Mouse (Mus musculus) small intestine, adult 2 months (tissue): ENCODE measurements around the gene Rps6ka3. TPM values are rescaled to one million over a fixed set of nuclear protein-coding genes. Genes with fewer than 3 reads are reported as not detected.

Experiments used
- H3K27ac ChIP-seq: fragments of 200-500 bp; 2 replicates; pipeline ENCODE4 v1.5.1; 2012; ENCODE audit warnings: low read depth, low read length, control low read depth, inconsistent platforms; ENCODE audit not compliant: insufficient read depth
- H3K27me3 ChIP-seq: fragments of 200-500 bp; 2 replicates; pipeline ENCODE4 v1.6.1; 2012; ENCODE audit warnings: mild to moderate bottlenecking, moderate library complexity, low read length, inconsistent platforms; ENCODE audit not compliant: control insufficient read depth, insufficient read depth
- H3K36me3 ChIP-seq: fragments of 200-500 bp; 2 replicates; pipeline ENCODE4 v1.6.1; 2012; ENCODE audit warnings: mild to moderate bottlenecking, low read length, control low read depth, inconsistent platforms; ENCODE audit not compliant: control insufficient read depth, insufficient read depth
- H3K4me1 ChIP-seq: fragments of 200-500 bp; 2 replicates; pipeline ENCODE4 v1.6.1; 2012; ENCODE audit warnings: low read length, inconsistent platforms, mixed read lengths; ENCODE audit not compliant: control insufficient read depth, insufficient read depth, insufficient read length
- H3K4me3 ChIP-seq: fragments of 200-500 bp; 2 replicates; pipeline ENCODE4 v1.5.1; 2012; ENCODE audit warnings: low read depth, mild to moderate bottlenecking, control low read depth, inconsistent platforms, low read length, moderate library complexity
- CTCF ChIP-seq: fragments of 200-500 bp; IDR thresholded peaks from 2 replicates; pipeline ENCODE4 v1.5.1; 2012; ENCODE audit warnings: low read depth, mild to moderate bottlenecking, control low read depth, inconsistent platforms, low read length, moderate library complexity, mixed read lengths; ENCODE audit not compliant: insufficient replicate concordance, insufficient read length; ENCODE audit errors: extremely low read depth
- POLR2A ChIP-seq: fragments of 200-500 bp; IDR thresholded peaks from 2 replicates; pipeline ENCODE4 v1.6.1; 2012; ENCODE audit warnings: low read depth, mild to moderate bottlenecking, control low read depth, inconsistent platforms, low read length, moderate library complexity
- WGBS: fragments of 180-500 bp; shearing (Covaris S2); methylation state at CpG from one replicate; pipeline ENCODE4 v1.1.7; 2018; 5-methylcytosine and 5-hydroxymethylcytosine counted together
- polyA plus RNA-seq: library from polyadenylated mRNA; depleted of rRNA; stranded (reverse); fragments of >200 nt; gene quantifications from 2 replicates; pipeline ENCODE4 v1.2.3, GENCODE M21; 2012

Rps6ka3 gene
- polyA plus RNA-seq, 1 experiment: 7.8 TPM

DNA sequence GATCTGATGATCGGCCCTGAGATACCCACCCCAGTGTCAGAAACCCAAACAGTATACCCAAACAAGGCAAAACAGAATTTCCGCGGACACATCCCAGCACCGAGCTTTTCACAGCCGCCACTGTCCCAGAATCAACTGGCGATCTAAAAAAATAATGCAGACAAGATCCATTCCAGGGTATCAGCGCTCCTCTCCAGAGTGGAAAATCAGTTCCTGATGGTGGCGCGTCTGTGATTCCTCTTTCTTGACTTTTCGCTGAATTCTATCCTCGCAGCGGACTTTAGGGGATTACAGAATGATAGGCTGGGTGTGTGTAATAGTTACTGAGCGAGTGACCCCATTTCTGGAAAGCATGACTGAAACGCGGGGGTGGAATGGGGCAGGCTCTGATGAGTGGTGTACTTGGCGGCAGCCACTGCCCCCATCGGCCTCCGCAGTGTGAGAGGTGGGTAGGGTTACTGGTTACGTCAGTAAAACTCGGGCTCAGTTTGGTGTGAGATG, 46.9 kb downstream of the Rps6ka3 start:
- 17% methylated on average over 20 of the region's 20 CpGs for WGBS
- H3K36me3 ChIP-seq: no peaks in the 10 kb centered on the region
- no peaks in the 10 kb centered on the region for H3K4me1 ChIP-seq
- TF ChIP-seq CTCF: no peak
- no peak for TF ChIP-seq POLR2A
- H3K4me3 ChIP-seq: peak overlapping the region; percentile 99
- H3K27me3 ChIP-seq: no peaks in the 10 kb centered on the region
- peak overlapping the region; percentile 11; the same call in 1 of the 2 replicates for H3K27ac ChIP-seq

DNA sequence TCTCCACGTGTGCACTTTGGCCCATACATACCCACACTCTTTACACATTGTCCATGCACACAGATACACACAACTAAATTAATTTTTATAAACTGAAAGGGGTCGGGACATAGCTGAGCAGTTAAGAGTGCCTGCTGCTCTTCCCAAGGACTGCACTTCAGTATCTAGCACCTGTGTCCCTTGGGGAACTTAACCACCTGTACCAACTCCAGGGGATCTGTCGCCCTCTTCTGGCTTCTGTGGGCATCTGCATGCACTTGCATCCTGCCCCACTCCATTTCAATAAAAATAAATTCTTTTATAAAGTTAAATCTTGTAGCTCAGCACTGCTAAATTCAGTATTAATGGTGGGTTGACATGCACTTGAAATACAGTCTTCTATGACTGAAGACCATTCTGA, 54.6 kb downstream of the Rps6ka3 start:
- Histone ChIP-seq H3K27me3 (no peaks in the 10 kb centered on the region), H3K27ac (no peak overlapping the region), H3K4me3 (no peak overlapping the region), H3K4me1 (no peaks in the 10 kb centered on the region), H3K36me3 (no peaks in the 10 kb centered on the region)
- WGBS: 58% methylated on average over 3 of the region's 3 CpGs
- TF ChIP-seq POLR2A (no peak), CTCF (peak; percentile 51; the same call in 1 of the 2 replicates)

DNA sequence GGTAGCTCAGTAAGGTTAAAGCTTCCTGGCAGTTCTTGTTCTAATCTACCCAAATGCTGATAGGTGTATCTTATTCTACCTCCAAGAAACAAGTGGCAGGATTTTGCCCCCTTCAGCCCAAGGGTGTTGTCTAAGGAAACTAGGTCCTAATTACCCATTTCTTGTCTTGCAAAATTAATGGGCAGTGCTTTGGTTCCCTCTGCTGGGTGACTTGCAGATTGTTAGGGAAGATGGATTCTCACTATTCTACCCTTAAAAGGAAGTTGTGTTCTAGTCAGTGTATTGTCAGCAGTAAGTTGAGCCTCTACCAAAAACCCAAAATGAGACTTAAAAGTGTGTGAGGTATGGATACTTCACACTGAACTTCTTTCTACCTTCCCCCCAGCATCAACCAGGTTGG, 59.0 kb downstream of the Rps6ka3 start:
- H3K4me3 ChIP-seq: no peak overlapping the region
- no peaks in the 10 kb centered on the region for H3K4me1 ChIP-seq
- TF ChIP-seq POLR2A (no peak), CTCF (no peak)
- H3K27me3 ChIP-seq: no peaks in the 10 kb centered on the region
- no peak overlapping the region for H3K27ac ChIP-seq
- H3K36me3 ChIP-seq: no peaks in the 10 kb centered on the region

GRCm38 (mm10) chrX:159286765-159287164, 76.7 kb downstream of the Rps6ka3 start:
- no peaks in the 10 kb centered on the region for H3K4me1 ChIP-seq
- peaks cover 2% of the 10 kb centered on the region; the same call in 1 of the 2 replicates for H3K36me3 ChIP-seq
- WGBS: 81% methylated on average over 5 of the region's 5 CpGs
- H3K27me3 ChIP-seq: no peaks in the 10 kb centered on the region
- H3K4me3 ChIP-seq: no peak overlapping the region
- H3K27ac ChIP-seq: no peak overlapping the region
- TF ChIP-seq POLR2A: no peak
- TF ChIP-seq CTCF: no peak

GRCm38 (mm10) chrX:159295879-159296278, 85.8 kb downstream of the Rps6ka3 start:
- H3K27ac ChIP-seq: no peak overlapping the region
- no peaks in the 10 kb centered on the region for H3K4me1 ChIP-seq
- 0 out of 2 replicates have a peak, but pooled peaks cover 1% of the 10 kb centered on the region for H3K36me3 ChIP-seq
- no peak overlapping the region for H3K4me3 ChIP-seq
- H3K27me3 ChIP-seq: no peaks in the 10 kb centered on the region
- WGBS: 97% methylated on average over 1 of the region's 1 CpGs
- no peak for TF ChIP-seq CTCF
- TF ChIP-seq POLR2A: no peak

- Histone ChIP-seq H3K27ac (no peak overlapping the region), H3K4me1 (no peaks in the 10 kb centered on the region), H3K27me3 (no peaks in the 10 kb centered on the region), H3K36me3 (0 out of 2 replicates have a peak, but pooled peaks cover 1% of the 10 kb centered on the region), H3K4me3 (no peak overlapping the region)
- WGBS: 74% methylated on average over 11 of the region's 11 CpGs
- TF ChIP-seq POLR2A: no peak
Observed at GRCm38 (mm10) chrX:159302349-159303311, 92.5 kb downstream of the Rps6ka3 start.

- WGBS: 78% methylated on average over 7 of the region's 7 CpGs
- TF ChIP-seq POLR2A: no peak
- no peak for TF ChIP-seq CTCF
- Histone ChIP-seq H3K36me3 (peaks cover 3% of the 10 kb centered on the region; the same call in 1 of the 2 replicates), H3K27me3 (no peaks in the 10 kb centered on the region), H3K4me1 (no peaks in the 10 kb centered on the region), H3K27ac (no peak overlapping the region), H3K4me3 (no peak overlapping the region)
Observed at GRCm38 (mm10) chrX:159315293-159315692, 105.2 kb downstream of the Rps6ka3 start.
